Mouse (Mus musculus) adrenal gland, postnatal 14 days (tissue): ENCODE results near the gene Ptgds. TPM values are rescaled to one million over a fixed set of nuclear protein-coding genes. Genes with fewer than 3 reads are reported as not detected.

ENCODE experiments used
- DNase-seq: peaks from one replicate; pipeline ENCODE4 v3.0.0; 2021; ENCODE audit warnings: mixed read lengths
- long read RNA-seq, 2 experiments: library from polyadenylated mRNA; stranded (forward); transcript quantifications; one replicate each; pipeline ENCODE4 v2.0.0; 2021
- total RNA-seq: library from RNA; stranded (reverse); gene quantifications from 2 replicates; pipeline ENCODE4 v1.2.3, GENCODE M21; 2021

Ptgds gene
- total RNA-seq: 8.7 and 9.9 TPM in 2 replicates
- long read RNA-seq, experiment 1, partial matches to known transcripts: 0 of 2 reads
- long read RNA-seq, experiment 1, other reads (novel, unspliced or antisense): 0 of 2 reads
- long read RNA-seq, experiment 2, partial matches to known transcripts: 0 of 4 reads
- long read RNA-seq, experiment 2, other reads (novel, unspliced or antisense): 1 of 4 reads

DNA sequence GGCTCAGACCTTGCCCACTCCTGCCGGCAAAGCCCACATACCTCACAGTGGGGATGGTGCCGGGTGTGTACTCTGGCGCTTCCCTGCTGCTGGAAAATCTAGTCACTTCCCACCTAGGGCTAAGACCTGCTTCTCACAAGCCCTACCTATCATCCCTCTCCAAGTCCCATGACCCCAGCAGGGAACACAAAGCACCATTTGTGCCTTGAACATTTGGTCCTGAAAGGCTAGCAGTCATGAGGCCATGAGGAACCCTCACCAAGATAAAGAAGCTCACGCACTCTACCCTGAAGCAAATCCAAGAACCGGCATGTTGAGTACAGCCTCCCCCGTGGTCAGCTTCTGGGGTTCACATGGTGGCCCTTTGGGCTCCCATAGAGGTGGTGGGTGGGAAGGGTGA, at the start of gene Ptgds:
Ptgds (minus strand) TSS at position 78 of the 400 bp plus-strand sequence.
- no peak for DNase-seq

DNA sequence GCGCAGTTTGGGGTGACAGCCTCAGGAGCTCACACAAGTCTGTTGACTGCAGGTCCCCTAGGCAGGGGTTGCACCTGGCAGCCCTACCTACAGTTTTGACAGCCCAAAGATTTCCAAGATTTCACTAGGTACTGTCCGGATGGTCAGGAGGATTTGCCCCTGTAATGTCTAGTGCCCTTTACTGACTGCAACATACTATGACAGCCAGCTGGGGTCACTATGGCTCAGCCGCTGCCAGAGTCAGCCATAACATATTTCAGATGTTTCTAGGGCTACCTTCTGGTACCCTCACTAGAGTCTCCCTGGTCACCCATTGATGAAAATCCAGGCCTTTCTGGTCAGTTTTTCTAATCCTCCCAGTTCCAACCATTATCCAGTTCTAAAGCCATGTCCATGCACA, 40.1 kb upstream of the Ptgds start:
- no peak for DNase-seq

- peak; percentile 54 for DNase-seq
Measured at GRCm38 (mm10) chr2:25506964-25507363, 37.1 kb upstream of the Ptgds start.

DNA sequence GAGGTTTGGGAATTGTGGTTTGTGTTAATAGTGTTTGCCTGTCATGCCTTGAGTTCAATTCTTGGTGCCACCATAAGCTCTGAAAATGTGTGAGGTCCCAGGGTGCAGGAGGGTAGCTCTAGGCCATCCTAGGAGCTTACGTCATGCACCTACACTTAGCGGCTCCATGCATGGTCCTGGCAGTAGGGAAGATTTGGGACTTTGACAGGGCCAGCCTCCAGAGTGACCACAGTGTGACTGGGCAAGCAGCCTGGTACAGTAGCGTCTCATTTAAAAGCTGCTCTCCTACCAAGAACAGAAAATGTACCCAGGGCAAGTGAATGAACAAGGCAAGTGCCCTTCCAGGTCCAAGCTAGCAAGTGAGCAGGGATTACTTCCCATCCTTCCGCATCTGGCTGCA, 36.0 kb upstream of the Ptgds start:
- DNase-seq: no peak

DNA sequence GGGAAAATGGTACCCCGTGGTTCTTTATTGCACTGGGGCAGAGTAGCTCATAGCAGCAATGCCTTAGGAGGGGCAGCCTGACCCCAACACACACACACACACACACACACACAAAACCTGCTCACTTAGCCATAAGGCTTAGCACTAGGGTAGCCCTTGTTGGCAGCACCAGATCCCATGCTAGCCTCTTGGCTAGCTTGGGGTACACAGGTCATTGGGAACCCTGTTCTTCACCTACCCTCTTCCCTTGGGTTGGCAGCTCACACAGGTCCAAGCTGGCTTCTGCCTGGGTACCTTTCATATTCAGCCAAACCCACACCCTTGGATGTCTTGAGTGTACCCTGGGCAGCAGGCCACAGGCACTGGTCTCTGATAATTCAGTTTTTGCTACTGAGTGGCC, 35.2 kb upstream of the Ptgds start:
- DNase-seq: no peak

DNA sequence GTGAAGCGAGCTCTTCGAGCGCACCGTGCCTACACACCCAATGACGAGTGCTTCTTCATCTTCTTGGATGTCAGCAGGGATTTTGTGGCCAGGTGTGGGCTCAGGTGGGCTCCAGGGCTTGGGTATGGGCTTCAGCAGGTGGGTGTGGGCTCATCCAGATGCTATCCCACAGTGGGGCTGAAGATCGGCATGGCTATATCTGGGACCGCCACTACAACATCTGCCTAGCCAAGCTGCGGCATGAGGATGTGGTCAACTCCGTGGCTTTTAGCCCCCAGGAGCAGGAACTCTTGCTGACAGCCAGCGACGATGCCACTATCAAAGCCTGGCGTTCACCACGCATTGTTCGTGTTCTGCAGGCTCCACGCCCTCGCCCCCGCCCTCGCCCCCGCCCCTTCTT, 34.7 kb upstream of the Ptgds start:
- no peak for DNase-seq

DNA sequence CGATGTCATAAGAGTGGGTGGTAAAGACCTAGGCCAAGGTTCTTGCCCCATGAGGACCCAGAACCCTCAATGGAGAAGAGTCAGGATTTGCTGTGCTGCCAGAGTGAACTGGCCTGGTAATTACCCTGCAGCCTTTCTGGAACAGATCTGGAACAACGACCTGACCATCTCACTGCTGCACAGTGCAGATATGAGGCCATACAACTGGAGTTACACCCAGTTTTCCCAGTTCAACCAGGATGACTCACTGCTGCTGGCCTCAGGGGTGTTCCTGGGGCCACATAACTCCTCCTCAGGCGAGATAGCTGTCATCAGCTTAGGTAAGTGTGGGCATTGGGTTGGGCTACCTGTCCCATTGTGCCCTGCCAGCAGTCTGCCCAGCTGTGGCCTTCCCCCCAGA, 32.9 kb upstream of the Ptgds start:
- no peak for DNase-seq

- DNase-seq: peak; percentile 38
Measured at GRCm38 (mm10) chr2:25501593-25502486, 32.0 kb upstream of the Ptgds start, which contains the start of gene C8g. Gene C8g, minus strand, starts transcription at chr2:25501719.

DNA sequence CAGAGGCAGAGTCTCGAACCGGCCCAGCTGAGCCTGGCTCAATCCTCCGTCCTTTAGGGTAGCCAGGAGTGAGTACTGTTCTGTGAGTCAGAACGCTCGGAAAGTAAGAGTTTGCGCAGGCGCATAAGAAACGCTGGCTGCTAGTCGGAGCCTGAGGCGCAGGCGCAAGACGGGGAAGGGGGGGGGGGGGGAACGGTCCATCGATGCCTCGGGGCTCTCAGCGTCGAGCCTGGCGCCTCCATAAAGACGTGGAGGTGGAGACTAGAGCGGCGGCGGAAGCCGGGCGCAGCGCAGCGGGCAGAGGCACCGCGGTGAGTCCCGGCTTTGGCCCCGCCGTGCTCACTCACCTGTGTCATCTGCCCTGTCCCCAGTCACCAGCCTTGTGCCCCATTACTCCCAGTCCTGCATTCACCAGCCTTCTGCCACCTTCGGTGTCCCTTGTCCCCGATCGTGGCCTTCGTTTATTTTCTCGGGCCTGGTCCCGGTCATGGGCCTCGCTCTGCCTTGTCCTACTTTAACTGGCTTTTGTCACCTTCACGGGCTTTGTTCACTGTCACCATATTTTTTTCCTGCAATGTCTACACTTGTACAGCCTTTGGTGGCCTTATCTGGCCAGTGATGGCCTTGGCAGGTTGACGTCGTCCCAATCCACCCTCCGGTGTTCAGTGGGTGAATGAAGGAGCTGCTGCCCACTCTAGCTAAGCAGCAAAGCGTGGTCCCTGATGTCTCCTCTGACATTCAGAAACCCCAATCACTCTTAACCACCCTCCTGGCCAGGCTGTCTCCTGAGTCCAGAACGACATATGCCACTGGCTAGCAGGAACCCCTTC, 30.9 kb upstream of the Ptgds start, which contains the start of gene Fbxw5:
Fbxw5 (plus strand) TSS at position 175 of the 830 bp plus-strand sequence.
- peak; percentile 93 for DNase-seq

- DNase-seq: no peak
Measured at GRCm38 (mm10) chr2:25500071-25500575, 30.3 kb upstream of the Ptgds start.

- DNase-seq: peak; percentile 37
Measured at GRCm38 (mm10) chr2:25498622-25499478, 29.0 kb upstream of the Ptgds start.

DNA sequence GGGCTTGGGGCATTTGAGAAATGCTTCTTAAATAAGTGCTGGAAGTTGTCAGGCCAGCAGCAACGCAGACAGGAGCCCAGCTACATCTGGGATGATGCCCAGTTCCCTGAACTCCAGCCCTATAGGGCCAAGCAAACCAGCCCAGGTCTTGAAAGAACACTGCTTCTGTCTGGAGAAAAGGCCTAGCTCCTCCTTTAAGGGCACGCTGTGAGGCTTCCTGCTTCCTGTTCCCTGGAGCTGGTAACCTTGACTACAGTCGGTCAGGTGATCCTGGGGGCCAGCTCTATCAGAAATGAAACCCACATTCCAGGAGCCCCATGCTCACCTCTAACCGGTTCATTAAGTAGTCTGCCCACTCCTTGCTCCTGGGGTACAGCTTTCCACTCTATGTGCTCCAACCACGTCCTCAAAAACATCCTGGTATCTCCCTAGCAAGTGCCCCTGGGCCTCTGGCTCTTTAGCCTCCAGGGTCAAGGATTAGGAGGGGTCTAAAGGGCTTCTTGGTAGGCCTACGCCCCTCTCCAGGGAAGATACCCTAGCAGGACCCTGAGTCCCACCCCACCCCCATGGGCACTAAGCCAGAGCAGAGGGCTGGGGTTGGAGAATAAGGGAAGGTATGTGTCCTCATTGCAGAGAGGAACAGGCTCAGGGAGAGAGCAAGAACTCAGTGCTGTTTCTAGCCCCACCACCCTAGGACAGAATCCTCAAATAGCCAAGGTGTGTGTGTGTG, 28.2 kb upstream of the Ptgds start:
- DNase-seq: no peak

GRCm38 (mm10) chr2:25496462-25496861, 26.6 kb upstream of the Ptgds start:
- no peak for DNase-seq

DNA sequence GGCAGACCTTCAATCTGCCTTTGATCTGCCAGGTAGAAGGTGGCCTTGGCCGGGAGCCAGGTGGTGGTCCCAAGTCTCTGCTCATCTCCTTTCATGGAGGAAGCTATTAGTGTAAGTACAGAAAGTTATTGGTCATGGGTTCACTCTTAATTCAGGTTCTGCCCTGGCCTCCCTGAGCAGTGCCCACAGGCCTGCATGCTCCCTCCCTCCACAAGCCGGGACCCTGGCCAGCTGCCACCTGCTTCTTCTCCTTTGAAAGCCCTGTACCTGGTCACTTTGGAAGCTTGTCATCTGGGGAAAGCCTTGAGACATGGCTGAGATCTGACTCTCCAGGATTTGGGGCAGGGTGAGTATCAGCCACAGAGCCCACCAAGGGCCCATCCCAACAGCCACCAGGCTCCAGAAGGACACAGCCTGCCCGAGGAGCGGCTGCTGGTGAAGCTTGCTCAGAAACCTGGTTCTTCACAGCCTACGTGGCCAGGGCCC, 23.7 kb upstream of the Ptgds start, which contains the start of gene Lcn12:
Lcn12 (minus strand) TSS at position 436 of the 486 bp plus-strand sequence.
- DNase-seq: no peak

GRCm38 (mm10) chr2:25492988-25493387, 23.1 kb upstream of the Ptgds start:
- DNase-seq: no peak

DNA sequence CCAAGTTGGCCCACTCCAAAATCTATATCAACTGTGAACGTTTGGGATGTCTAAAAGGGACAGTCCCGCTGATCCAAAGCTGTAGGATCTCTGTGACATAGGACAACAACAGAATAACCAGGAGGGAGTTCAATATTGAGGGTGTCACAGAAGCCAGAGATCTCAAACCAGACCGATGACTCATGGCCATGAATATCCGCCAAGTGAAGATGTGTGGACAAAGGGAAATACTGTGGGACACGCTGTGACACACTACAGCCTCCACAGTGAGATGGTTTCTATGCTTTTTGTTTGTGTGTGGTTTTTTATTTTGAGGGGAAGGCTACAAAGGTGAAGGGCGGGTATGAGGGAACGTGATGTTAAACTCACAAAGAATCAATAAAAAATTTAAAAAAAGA, 18.8 kb upstream of the Ptgds start:
- peak; percentile 55 for DNase-seq

- no peak for DNase-seq
Measured at GRCm38 (mm10) chr2:25487965-25488670, 18.3 kb upstream of the Ptgds start.

- DNase-seq: no peak
Measured at GRCm38 (mm10) chr2:25484901-25485647, 15.2 kb upstream of the Ptgds start.

- DNase-seq: peak; percentile 65
Measured at GRCm38 (mm10) chr2:25482969-25483368, 13.1 kb upstream of the Ptgds start.
